Mouse (Mus musculus): ENCODE measurements around the gene Agpat2. TPM values are rescaled to one million over a fixed set of nuclear protein-coding genes. Genes with fewer than 3 reads are reported as not detected.
A peak's percentile ranks its signal among the peaks of the same experiment; 100 is the strongest.

Agpat2 gene
- 23.1 and 24.6 TPM in 2 replicates for polyA plus RNA-seq (2015; fragmentation: Nextera tagmentation; extraction: Ambion mirVana)

DNA sequence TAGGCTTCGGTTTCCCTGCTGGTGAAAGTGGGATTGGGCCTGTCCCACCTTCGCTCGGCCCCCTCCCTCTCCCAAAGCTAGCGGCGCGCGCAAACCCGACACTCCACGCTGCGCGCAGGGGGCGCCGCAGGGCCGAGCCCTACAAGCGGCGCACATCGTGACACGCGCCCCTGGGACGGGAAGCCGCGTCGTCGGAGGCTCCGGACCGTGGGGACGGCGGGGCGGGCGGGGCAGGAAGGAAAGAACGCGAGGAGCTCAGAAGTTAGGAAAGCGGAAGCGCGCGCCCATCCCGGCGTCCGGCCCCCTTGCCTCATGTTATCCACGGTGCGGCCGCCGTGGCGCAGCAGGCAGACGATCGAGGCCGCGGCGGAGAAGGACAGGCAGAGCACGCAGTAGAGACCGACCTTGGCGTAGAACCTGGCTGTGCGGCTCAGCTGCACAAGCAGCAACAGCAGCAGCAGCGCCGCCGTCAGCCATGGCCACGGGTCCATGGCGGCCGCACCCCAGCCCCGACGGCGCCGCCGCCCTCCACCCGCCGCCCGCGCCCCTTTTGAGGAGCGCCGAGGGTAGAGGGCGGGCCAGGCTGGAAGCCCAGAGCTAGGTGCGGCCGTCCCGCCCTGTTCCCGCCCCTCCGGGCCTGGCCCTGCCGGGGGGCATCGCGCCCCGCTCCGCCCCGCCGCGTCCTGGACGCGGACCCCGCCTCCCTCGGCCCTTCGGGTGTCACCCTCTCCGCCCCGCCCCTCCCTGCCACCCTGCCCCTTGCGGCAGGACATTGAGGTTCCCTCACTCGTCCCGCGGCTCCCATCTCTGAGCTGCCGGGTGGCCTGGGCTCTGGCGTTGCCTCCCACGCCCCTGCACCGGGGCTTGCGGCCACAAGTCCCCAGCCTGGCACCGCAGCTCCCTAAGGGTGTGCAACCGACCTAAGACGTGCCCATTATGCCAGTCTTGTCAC lies at the start of gene Agpat2:
Gene Agpat2 (minus strand): TSS at position 698 of the 952 bp plus-strand sequence.
- Histone ChIP-seq H3K9ac (peak within 1 kb of the TSS; percentile 83), H3K36me3 (no peaks in the 10 kb centered on the region), H3K4me1 (peaks cover 24% of the 10 kb centered on the region), H3K4me2 (replicated peaks) (peak within 1 kb of the TSS; percentile 83), H3K27ac (peak within 1 kb of the TSS; percentile 34; the same call in 1 of the 2 replicates), H3K9me3 (no peaks in the 10 kb centered on the region), H3K27me3 (peaks cover 11% of the 10 kb centered on the region), H3K4me3 (peak within 1 kb of the TSS; percentile 73)
- WGBS = under 1% methylated on average over 96 of the region's 103 CpGs
- peak; percentile 78 for ATAC-seq (ENCODE audit: low FRiP score, low read depth)

DNA sequence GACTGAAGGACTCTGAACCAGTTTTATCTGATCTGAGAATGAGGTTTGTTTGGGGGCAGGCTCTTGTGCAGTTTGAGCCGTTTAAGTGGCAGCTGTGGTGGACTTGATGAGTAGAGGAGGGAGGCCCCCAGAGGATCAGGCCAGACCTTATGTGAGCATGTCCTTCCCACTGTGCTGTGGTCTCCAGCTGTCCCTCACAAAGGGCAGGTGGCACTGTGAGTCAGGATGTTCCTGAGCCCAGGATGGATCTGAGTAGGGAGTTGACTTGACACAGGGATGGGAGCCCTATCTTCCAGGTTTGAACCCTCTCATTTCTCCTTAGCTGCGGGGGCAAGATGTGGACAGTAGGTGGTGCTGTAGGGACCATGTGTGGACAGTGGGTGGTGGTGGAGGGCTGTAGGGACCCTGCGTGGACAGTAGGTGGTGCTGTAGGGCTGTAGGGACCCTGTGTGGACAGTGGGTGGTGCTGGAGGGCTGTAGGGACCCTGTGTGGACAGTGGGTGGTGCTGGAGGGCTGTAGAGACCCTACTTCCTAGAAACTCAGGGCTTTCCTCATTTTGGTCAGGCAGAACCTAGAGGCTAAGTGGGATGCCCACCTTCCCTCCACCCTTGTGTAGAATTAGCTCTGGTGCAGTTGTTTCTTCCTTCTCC lies 42.6 kb upstream of the Agpat2 start:
- peak; percentile 93 for ATAC-seq (ENCODE audit: low FRiP score, low read depth)
- Histone ChIP-seq H3K27me3 (no peaks in the 10 kb centered on the region), H3K4me2 (replicated peaks) (no peak overlapping the region), H3K9ac (no peak overlapping the region), H3K4me3 (no peak overlapping the region), H3K9me3 (no peaks in the 10 kb centered on the region), H3K36me3 (no peaks in the 10 kb centered on the region), H3K27ac (no peak overlapping the region), H3K4me1 (no peaks in the 10 kb centered on the region)
- 29% methylated on average over 3 of the region's 3 CpGs for WGBS

DNA sequence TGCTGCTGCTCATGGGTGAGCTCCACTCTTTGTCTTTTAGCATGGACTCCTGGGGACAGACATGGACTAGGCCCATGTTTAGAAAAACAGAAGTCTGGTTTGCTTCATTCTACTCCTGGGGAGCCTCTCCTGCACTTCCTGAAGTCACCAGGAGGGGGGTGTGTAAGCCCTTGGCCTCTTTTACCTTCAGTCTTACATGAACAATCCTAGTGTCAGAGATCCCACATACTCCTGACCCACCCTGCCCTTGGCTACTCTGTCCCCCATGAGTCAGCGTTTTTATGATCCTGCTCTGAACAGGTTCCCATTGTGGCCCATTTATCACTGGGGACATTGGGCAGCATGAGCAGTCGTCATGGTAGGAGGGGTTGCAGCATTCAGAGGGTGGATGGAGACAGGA lies 39.7 kb upstream of the Agpat2 start:
- Histone ChIP-seq H3K4me1 (peaks cover 11% of the 10 kb centered on the region), H3K4me3 (no peak overlapping the region), H3K9me3 (no peaks in the 10 kb centered on the region), H3K9ac (no peak overlapping the region), H3K4me2 (replicated peaks) (no peak overlapping the region), H3K27ac (no peak overlapping the region), H3K27me3 (no peaks in the 10 kb centered on the region), H3K36me3 (no peaks in the 10 kb centered on the region; the same call in 1 of the 2 replicates)
- 63% methylated on average over 2 of the region's 2 CpGs for WGBS
- ATAC-seq (ENCODE audit: low FRiP score, low read depth) = no peak

DNA sequence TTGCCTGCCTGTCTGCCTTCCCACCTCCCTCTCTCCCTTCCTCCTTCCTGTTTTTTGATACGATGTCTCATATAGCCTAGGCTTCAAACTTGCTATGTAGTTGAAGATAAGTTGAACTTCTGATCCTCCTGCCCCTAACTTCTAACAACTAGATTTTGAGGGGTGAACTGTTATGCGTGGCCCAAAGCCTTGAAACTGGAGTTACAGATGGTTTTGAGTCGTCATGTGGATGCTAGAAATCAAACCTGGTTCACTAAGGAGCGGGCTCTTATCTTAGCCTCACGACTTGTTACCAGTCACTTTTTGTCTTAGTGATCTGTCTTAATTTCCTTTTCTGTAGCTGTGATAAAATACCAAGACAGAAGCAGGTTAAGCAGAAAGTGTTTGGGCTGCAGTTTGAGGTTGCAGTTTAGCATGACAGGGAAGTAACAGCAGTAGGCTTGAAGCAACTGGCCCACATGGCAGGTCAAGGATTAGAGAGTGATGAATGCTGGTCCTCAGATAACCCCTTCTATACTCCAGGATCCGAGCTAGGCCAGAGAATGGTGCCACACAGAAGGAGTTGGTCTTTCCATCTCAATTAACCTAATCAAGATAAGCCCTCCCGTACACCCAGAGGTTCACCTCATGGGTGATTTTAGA lies 36.9 kb upstream of the Agpat2 start:
- 73% methylated on average over 7 of the region's 7 CpGs for WGBS
- Histone ChIP-seq H3K4me3 (no peak overlapping the region), H3K4me1 (peaks cover 31% of the 10 kb centered on the region), H3K9ac (peak overlapping the region; percentile 97; the same call in 1 of the 2 replicates), H3K9me3 (no peaks in the 10 kb centered on the region), H3K27me3 (no peaks in the 10 kb centered on the region), H3K4me2 (replicated peaks) (no peak overlapping the region; the same call in 1 of the 2 replicates), H3K36me3 (peaks cover 27% of the 10 kb centered on the region), H3K27ac (peak overlapping the region; percentile 81; the same call in 1 of the 2 replicates)
- ATAC-seq (ENCODE audit: low FRiP score, low read depth) = no peak

DNA sequence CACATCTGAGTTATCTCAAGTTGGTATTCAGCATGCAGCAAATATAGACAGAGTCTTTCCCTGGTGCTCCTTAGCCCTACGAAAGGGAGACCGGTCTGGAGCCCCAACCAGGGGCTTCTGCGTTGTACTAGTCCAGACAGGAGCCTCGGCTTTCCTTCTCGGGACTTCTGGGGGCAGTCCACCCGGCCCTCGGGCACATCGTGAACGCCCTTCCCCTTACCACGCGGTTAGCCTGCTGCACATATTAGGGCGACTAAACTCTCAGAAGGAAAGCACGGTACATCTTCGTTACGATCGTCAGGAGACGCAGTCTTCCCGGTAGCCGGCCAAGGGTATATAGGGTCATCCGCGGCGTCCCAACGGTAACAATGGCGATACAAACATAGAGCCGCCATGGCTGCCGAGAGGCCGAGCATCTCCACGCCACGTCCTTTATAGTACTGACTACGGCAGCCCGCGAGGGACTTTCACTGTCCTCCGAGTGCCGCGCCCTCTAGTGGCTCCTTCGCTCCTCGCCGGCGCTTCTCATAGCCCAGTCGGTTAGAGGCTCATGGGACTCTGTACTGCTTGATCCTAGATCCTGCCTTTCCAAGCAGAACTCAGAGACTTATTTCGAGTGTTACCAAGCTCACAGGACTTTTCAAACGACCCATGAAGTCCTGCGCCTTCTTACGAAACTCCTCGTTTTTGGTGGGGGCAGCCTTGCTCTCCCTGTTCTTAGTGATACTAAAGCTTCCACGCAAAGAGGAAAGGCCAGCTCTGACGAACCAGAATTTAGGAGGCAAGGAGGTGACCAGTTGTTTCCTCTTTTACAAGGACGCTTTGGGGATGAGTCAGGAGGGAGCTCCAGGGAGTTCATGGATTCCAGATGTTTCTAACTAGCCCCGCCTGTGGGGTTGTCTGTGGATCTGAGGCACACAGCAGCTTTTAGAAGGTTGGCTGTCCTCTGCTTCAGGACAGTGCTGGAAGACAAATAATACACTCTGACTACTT lies 35.9 kb upstream of the Agpat2 start:
- WGBS = 3% methylated on average over 49 of the region's 49 CpGs

DNA sequence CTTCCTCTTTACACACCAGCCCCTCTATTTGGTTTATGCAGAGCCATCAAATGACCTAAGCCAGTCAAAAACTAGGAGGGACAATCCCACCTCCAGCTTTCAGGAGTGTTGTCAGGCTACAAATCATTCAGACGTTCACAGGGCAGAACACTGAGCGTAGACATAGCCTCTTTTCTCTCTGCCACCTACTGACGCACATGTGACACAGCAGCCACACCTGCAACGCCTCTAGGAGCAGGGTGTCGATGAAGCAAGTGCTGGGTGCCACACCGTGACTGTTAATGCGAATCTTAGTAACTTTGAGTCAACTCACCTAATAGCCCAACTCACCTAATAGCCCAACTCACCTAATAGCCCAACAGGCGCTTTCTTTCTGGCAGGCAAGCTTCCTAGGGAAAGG lies 34.9 kb upstream of the Agpat2 start:
- no peak for ATAC-seq (ENCODE audit: low FRiP score, low read depth)
- Histone ChIP-seq H3K27me3 (no peaks in the 10 kb centered on the region), H3K36me3 (peaks cover 48% of the 10 kb centered on the region), H3K9me3 (no peaks in the 10 kb centered on the region), H3K4me2 (replicated peaks) (peak overlapping the region; percentile 86), H3K27ac (0 out of 2 replicates have a peak overlapping the region, but pooled peaks have one; percentile 11), H3K4me1 (peaks cover 33% of the 10 kb centered on the region), H3K9ac (peak overlapping the region; percentile 97), H3K4me3 (peak overlapping the region; percentile 82)
- 5% methylated on average over 8 of the region's 8 CpGs for WGBS

More for the DNA sequence above, 35.9 kb upstream of the Agpat2 start:
- H3K27me3 ChIP-seq = no peaks in the 10 kb centered on the region
- peak overlapping the region; percentile 97 for H3K9ac ChIP-seq
- peaks cover 33% of the 10 kb centered on the region for H3K4me1 ChIP-seq
- no peaks in the 10 kb centered on the region for H3K9me3 ChIP-seq
- H3K4me3 ChIP-seq = peak overlapping the region; percentile 82
- H3K36me3 ChIP-seq = peaks cover 37% of the 10 kb centered on the region
- H3K4me2 ChIP-seq (replicated peaks) = peak overlapping the region; percentile 86
- peak overlapping the region; percentile 81 for H3K27ac ChIP-seq
- ATAC-seq (ENCODE audit: low FRiP score, low read depth) = peak; percentile 85

DNA sequence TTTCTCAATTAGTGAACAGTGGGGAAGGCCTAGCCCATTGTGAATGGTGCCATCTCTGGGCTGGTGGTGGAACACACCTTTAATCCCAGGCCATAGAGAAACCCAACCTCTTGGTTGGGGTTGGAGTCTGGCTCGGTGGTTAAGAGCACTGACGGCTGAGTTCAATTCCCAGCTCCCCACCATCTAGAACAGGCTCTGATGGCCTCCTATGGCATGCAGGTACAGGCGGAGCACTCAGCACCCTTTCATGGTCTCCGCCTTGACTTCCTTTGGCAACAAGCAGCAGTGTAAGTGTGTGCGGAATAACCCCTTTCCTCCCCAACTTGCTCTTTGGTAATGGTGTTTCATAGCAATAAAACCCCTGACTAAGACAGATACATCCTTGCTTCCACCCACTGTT lies 34.4 kb upstream of the Agpat2 start:
- Histone ChIP-seq H3K27ac (no peak overlapping the region; the same call in 1 of the 2 replicates), H3K4me3 (peak overlapping the region; percentile 82), H3K36me3 (peaks cover 51% of the 10 kb centered on the region), H3K9me3 (no peaks in the 10 kb centered on the region), H3K4me2 (replicated peaks) (peak overlapping the region; percentile 86), H3K4me1 (peaks cover 33% of the 10 kb centered on the region), H3K9ac (peak overlapping the region; percentile 97), H3K27me3 (no peaks in the 10 kb centered on the region)
- no peak for ATAC-seq (ENCODE audit: low FRiP score, low read depth)
- 65% methylated on average over 5 of the region's 5 CpGs for WGBS

DNA sequence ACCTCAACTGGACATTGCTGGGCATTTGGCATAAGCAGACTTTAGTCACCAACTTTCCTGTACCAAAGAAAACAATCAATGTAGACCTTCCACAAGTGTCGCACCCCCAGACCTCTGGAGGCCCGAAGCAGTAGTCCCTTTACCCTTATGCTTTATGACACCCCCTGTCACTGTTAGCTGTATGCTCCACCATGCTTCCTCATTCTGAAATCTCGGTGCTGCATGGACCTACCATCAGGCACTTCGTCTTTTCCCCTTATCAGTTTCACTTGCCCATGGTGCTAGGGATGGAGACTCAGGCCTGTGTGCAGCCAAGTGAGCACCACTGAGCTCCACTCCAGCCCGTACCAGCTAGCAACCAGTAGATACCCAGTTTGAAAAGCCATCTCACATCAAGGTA lies 33.8 kb upstream of the Agpat2 start:
- H3K4me2 ChIP-seq (replicated peaks) = peak overlapping the region; percentile 86
- peak overlapping the region; percentile 82 for H3K4me3 ChIP-seq
- ATAC-seq (ENCODE audit: low FRiP score, low read depth) = no peak
- no peaks in the 10 kb centered on the region for H3K27me3 ChIP-seq
- H3K4me1 ChIP-seq = peaks cover 35% of the 10 kb centered on the region
- WGBS = 88% methylated on average over 5 of the region's 5 CpGs
- H3K36me3 ChIP-seq = peaks cover 56% of the 10 kb centered on the region
- H3K9me3 ChIP-seq = no peaks in the 10 kb centered on the region
- H3K27ac ChIP-seq = no peak overlapping the region; the same call in 1 of the 2 replicates
- H3K9ac ChIP-seq = peak overlapping the region; percentile 97; the same call in 1 of the 2 replicates

DNA sequence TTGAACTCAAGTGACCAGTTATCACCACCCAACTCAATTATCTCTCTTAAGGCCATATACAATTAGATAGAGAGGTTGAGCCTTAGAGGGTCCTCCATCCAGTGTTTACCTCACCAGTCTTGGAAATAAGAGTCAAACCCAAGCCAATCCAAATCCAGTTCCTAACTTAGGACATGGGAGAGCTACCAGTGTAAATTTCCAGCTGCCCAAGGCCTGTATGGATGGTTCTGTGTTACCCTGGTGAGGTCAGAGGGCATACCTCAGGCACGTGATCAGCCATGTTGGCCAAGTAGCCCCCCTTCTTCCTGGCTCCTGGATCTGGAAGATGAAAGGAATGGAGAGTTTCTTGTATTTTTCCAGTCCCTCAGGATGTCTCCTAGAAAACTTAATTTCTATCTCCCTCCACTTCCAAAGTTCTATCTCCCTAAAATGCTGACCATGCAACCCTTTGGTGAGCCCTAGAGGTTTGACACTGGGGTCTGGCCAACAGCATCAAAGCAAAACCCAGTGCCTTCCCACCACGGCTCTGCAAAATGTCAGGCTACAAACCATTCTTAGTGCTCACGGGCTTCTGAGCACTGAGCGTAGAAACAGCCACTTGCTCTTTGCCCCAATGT lies 33.2 kb upstream of the Agpat2 start:
- Histone ChIP-seq H3K4me2 (replicated peaks) (peak overlapping the region; percentile 86), H3K36me3 (peaks cover 62% of the 10 kb centered on the region), H3K27me3 (no peaks in the 10 kb centered on the region), H3K4me3 (peak overlapping the region; percentile 82; the same call in 1 of the 2 replicates), H3K9ac (0 out of 2 replicates have a peak overlapping the region, but pooled peaks have one; percentile 97), H3K4me1 (peaks cover 41% of the 10 kb centered on the region), H3K27ac (no peak overlapping the region), H3K9me3 (no peaks in the 10 kb centered on the region)
- ATAC-seq (ENCODE audit: low FRiP score, low read depth) = no peak
- 80% methylated on average over 4 of the region's 4 CpGs for WGBS

DNA sequence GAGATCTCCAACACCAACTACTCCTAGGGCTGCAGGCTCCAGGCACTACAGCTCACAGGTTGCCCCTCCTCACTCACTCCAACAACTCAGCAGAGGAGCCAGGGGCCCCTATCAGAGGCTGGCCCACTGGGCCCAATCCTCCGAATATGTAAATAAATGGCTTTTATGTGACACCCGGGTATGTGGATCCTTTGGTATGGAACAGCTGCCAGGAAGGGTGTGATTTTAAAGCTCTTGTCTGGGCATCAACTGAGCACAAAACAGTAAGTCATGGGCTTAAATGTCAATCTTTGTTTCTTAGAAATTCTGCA lies 32.1 kb upstream of the Agpat2 start:
- H3K4me2 ChIP-seq (replicated peaks) = no peak overlapping the region
- no peak for ATAC-seq (ENCODE audit: low FRiP score, low read depth)
- WGBS = 46% methylated on average over 2 of the region's 2 CpGs
- H3K9me3 ChIP-seq = no peaks in the 10 kb centered on the region
- H3K4me3 ChIP-seq = no peak overlapping the region
- H3K27ac ChIP-seq = no peak overlapping the region
- H3K36me3 ChIP-seq = peaks cover 63% of the 10 kb centered on the region
- H3K27me3 ChIP-seq = no peaks in the 10 kb centered on the region
- no peak overlapping the region for H3K9ac ChIP-seq
- H3K4me1 ChIP-seq = peaks cover 45% of the 10 kb centered on the region
